Mouse (Mus musculus): Measurements from ENCODE around the gene Cfap157. TPM values are rescaled to one million over a fixed set of nuclear protein-coding genes. Genes with fewer than 3 reads are reported as not detected.

Gene Cfap157
- polyA plus RNA-seq, 1 experiment from 2014 or later, result 1.8 TPM

DNA sequence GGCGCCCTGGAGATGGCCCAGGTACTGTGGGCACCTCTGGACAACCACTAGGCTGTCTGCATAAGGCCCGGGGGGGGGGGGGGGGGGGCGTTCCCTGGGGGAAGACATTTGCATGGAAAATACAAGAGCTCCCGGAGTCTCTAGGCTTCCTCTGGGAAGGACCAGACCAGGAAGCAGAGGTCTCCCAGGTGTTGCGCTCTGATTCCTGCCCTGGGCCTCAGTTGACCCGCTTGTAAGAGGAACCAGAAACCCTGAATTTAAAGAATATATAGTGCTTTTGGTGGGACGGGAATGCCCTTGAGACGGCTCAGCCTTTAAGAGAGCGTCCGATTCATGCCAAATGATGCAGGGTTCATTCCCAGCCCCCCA, 32.6 kb downstream of the Cfap157 start:
- H3K27me3 ChIP-seq, result no peaks in the 10 kb centered on the region
- ATAC-seq (no peak), DNase-seq (ENCODE audit: low read depth, low spot score) (no peak)
- in situ Hi-C loops (cut with MboI; ENCODE audit: low pct_unique_long_range_greater_than_20kb), result no loop called here
- ChIA-PET CTCF (interaction anchor here (1.7 kb wide), 1 partner anchor 39 kb away, joined by 4 read pairs; the partner anchor contains the start of gene Cdk9), POLR2A (no interaction called here)
- TF ChIP-seq CTCF (IDR thresholded peaks at IDR 0.05), result no peak

GRCm38 (mm10) chr2:32750887-32751664, 33.2 kb downstream of the Cfap157 start:
- DNase-seq (ENCODE audit: low read depth, low spot score), result no peak
- ChIA-PET POLR2A (no interaction called here), CTCF (interaction anchor here (1.7 kb wide), 1 partner anchor 38 kb away, joined by 4 read pairs; the partner anchor contains the start of gene Cdk9)
- H3K27me3 ChIP-seq, result no peaks in the 10 kb centered on the region
- ATAC-seq, result no peak
- TF ChIP-seq CTCF (IDR thresholded peaks at IDR 0.05), result no peak
- in situ Hi-C loops (cut with MboI; ENCODE audit: low pct_unique_long_range_greater_than_20kb), result no loop called here

DNA sequence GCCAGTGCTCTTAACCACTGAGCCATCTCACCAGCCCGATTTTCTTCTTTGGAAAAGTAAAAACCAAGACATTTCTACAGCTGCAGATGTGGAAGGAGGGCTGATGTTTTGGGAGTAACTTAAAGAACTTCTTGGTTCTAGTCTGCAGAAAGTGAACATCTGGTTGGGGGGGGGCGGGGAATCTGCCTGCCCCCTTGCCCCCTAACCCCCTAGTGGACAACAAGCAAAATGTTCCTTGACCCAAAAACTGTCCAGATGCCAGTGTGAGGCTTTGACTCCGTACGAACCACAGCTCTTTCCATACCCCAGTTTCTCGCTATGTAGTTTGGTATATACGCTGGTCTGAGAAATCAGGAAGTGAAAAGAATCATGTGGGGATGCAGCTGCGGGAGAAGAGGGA, 34.0 kb downstream of the Cfap157 start:
- CTCF ChIA-PET, result interaction anchor here (1.7 kb wide), 1 partner anchor 37 kb away, joined by 4 read pairs; the partner anchor contains the start of gene Cdk9
- DNase-seq (ENCODE audit: low read depth, low spot score) (no peak), ATAC-seq (no peak)
- TF ChIP-seq CTCF (IDR thresholded peaks at IDR 0.05), result no peak
- in situ Hi-C loops (cut with MboI; ENCODE audit: low pct_unique_long_range_greater_than_20kb), result no loop called here
- H3K27me3 ChIP-seq, result no peaks in the 10 kb centered on the region
- POLR2A ChIA-PET, result interaction anchor here (0.6 to 0.9 kb wide), 2 partner anchors 10 to 36 kb away, joined by 4 to 9 read pairs; no protein-coding TSS in a partner anchor

GRCm38 (mm10) chr2:32749082-32749481, 35.1 kb downstream of the Cfap157 start:
- ChIA-PET CTCF (interaction anchor here (0.7 to 2.2 kb wide), 3 partner anchors 18 to 207 kb away, joined by 3 to 5 read pairs (median 4); no protein-coding TSS in a partner anchor), POLR2A (no interaction called here)
- in situ Hi-C loops (cut with MboI; ENCODE audit: low pct_unique_long_range_greater_than_20kb), result no loop called here
- H3K27me3 ChIP-seq, result no peaks in the 10 kb centered on the region
- peak; percentile 70 for ATAC-seq
- DNase-seq (ENCODE audit: low read depth, low spot score), result peak; percentile 30
- no peak for TF ChIP-seq CTCF (IDR thresholded peaks at IDR 0.05)

- in situ Hi-C loops (cut with MboI; ENCODE audit: low pct_unique_long_range_greater_than_20kb), result no loop called here
- CTCF ChIA-PET, result interaction anchor here (1.6 kb wide), 1 partner anchor 12 kb away, joined by 3 read pairs; the partner anchor contains the start of gene Tor2a
- TF ChIP-seq CTCF (IDR thresholded peaks at IDR 0.05), result no peak
- no peak for DNase-seq (ENCODE audit: low read depth, low spot score)
- no peak for ATAC-seq
- H3K27me3 ChIP-seq, result peaks cover 23% of the 10 kb centered on the region
- POLR2A ChIA-PET, result no interaction called here
These were observed 39.8 kb downstream of the Cfap157 start for GRCm38 (mm10) chr2:32744272-32744982.

DNA sequence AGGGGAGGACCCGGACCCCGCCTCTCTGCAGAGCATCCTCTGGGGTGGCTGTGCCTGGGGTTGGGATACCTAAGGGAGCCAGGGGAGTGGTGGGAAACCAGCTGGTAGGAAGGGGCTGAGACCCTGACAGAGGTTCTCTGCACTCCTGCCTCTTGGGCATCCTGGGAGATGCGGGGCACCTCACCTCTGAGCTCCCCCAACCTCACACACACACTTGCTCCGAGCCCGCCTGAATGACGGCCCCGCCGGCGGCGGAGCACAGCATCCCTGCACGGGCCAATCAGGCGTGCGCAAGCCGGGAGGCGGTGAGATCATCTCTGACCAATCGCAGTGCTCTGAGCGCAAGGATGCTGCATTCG, 42.1 kb downstream of the Cfap157 start:
- ATAC-seq (no peak), DNase-seq (ENCODE audit: low read depth, low spot score) (no peak)
- ChIA-PET CTCF (no interaction called here), POLR2A (no interaction called here)
- TF ChIP-seq CTCF (IDR thresholded peaks at IDR 0.05), result no peak
- H3K27me3 ChIP-seq, result peaks cover 23% of the 10 kb centered on the region
- in situ Hi-C loops (cut with MboI; ENCODE audit: low pct_unique_long_range_greater_than_20kb), result no loop called here

- CTCF ChIA-PET, result interaction anchor here (1.2 kb wide), 1 partner anchor 126 kb away, joined by 3 read pairs; no protein-coding TSS in a partner anchor
- no peak for TF ChIP-seq CTCF (IDR thresholded peaks at IDR 0.05)
- peaks cover 23% of the 10 kb centered on the region for H3K27me3 ChIP-seq
These were observed 42.7 kb downstream of the Cfap157 start for GRCm38 (mm10) chr2:32741273-32742172.

GRCm38 (mm10) chr2:32740916-32741272, 43.3 kb downstream of the Cfap157 start, which contains the start of gene 6330409D20Rik:
6330409D20Rik (minus strand) TSS chr2:32741016.
- H3K27me3 ChIP-seq, result peaks cover 23% of the 10 kb centered on the region
- in situ Hi-C loops (cut with MboI; ENCODE audit: low pct_unique_long_range_greater_than_20kb), result no loop called here
- CTCF ChIA-PET, result interaction anchor here (1.2 kb wide), 1 partner anchor 127 kb away, joined by 3 read pairs; no protein-coding TSS in a partner anchor
- DNase-seq (ENCODE audit: low read depth, low spot score), result no peak
- no peak for ATAC-seq
- POLR2A ChIA-PET, result no interaction called here
- TF ChIP-seq CTCF (IDR thresholded peaks at IDR 0.05), result no peak

More at GRCm38 (mm10) chr2:32741273-32742172, 42.7 kb downstream of the Cfap157 start:
- DNase-seq (ENCODE audit: low read depth, low spot score) (no peak), ATAC-seq (peak; percentile 23)
- in situ Hi-C loops (cut with MboI; ENCODE audit: low pct_unique_long_range_greater_than_20kb), result no loop called here
- POLR2A ChIA-PET, result interaction anchor here (0.6 kb wide), 1 partner anchor 31 kb away, joined by 3 read pairs; no protein-coding TSS in a partner anchor

DNA sequence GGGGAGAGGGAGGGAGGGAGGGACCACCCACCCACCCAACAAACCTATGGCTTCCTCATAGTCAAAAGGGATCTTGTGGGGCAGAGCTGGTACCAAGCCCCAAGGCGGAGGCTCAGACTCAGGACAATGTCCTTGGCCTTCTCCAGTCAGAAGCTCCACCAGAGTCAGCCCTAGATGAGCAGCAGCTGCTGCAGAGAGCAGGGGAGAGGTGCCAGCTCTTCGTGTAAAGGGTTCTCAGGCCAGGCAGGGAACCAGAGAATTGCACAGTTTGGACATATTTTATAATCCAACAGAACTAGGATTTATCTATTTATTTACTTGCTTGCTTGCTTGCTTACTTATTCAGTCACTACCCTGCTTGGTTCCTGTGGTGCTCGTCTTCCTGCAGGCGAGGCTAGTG, 44.9 kb downstream of the Cfap157 start:
- DNase-seq (ENCODE audit: low read depth, low spot score), result no peak
- in situ Hi-C loops (cut with MboI; ENCODE audit: low pct_unique_long_range_greater_than_20kb), result no loop called here
- no peak for ATAC-seq
- TF ChIP-seq CTCF (IDR thresholded peaks at IDR 0.05), result no peak
- POLR2A ChIA-PET, result no interaction called here
- CTCF ChIA-PET, result no interaction called here
- H3K27me3 ChIP-seq, result peaks cover 23% of the 10 kb centered on the region

DNA sequence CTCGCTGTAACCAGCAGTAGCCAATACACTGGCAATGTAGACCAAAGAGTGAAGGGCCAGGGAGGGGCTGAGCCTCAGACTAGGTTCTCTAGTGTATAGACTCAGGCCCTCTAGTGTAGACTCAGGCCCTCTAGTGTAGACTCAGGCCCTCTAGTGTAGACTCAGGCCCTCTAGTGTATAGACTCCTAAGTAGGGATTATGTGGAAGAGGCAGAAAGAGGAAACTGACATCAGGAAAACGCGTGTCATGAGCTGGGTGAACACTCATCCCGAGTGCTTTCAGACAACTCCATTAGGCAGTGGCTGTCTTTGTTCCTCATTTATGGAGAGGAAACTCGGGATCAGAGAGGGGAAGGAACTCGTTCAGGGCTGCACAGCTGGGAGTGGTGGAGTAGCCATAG, 47.2 kb downstream of the Cfap157 start:
- in situ Hi-C loops (cut with MboI; ENCODE audit: low pct_unique_long_range_greater_than_20kb), result no loop called here
- H3K27me3 ChIP-seq, result peaks cover 20% of the 10 kb centered on the region
- no peak for DNase-seq (ENCODE audit: low read depth, low spot score)
- ChIA-PET CTCF (no interaction called here), POLR2A (interaction anchor here (0.6 to 1.6 kb wide), 2 partner anchors 10 to 216 kb away, joined by 5 to 8 read pairs; no protein-coding TSS in a partner anchor)
- no peak for TF ChIP-seq CTCF (IDR thresholded peaks at IDR 0.05)
- no peak for ATAC-seq
